Mouse (Mus musculus): ENCODE measurements around the gene Gm3776. TPM values are rescaled to one million over a fixed set of nuclear protein-coding genes. Genes with fewer than 3 reads are reported as not detected.

Gene Gm3776
- total RNA-seq, 1 experiment = not detected

GRCm38 (mm10) chr9:78212341-78213049 is 44.4 kb upstream of the Gm3776 start:
- no peak for DNase-seq (ENCODE audit: low read depth, low spot score)
- no peaks in the 10 kb centered on the region for H3K4me1 ChIP-seq (ENCODE audit: control insufficient read depth in 2 of 2, insufficient read depth in 2 of 2, low read length in 2 of 2, poor library complexity in 1 of 2)
- no peak for TF ChIP-seq ZC3H11A (IDR thresholded peaks at IDR 0.05; ENCODE audit: borderline replicate concordance, low read depth, low read length)
- TF ChIP-seq ZNF384 (IDR thresholded peaks at IDR 0.05; ENCODE audit: low read depth, low read length) = no peak
- no peak for TF ChIP-seq CHD2 (IDR thresholded peaks at IDR 0.05; ENCODE audit: low read depth, low read length)
- no peak for TF ChIP-seq MAFK (IDR thresholded peaks at IDR 0.05; ENCODE audit: insufficient read depth, low read depth, low read length)
- peaks cover 28% of the 10 kb centered on the region for H3K36me3 ChIP-seq (ENCODE audit: control insufficient read depth, insufficient read depth, low read length, poor library complexity, severe bottlenecking)
- no peak overlapping the region for H3K9ac ChIP-seq (ENCODE audit: insufficient read depth, low read depth, low read length, poor library complexity, severe bottlenecking)
- no peak overlapping the region for H3K27ac ChIP-seq (ENCODE audit: insufficient read depth, low read depth, low read length, poor library complexity, severe bottlenecking)
- in situ Hi-C loops (cut with MboI; ENCODE audit: low sequenced_read_pairs in 2 of 2, unreplicated experiment in 2 of 2) = no loop called here
- H3K4me3 ChIP-seq (ENCODE audit: insufficient read depth in 1 of 2, low read depth in 1 of 2, low read length in 2 of 2, poor library complexity in 1 of 2, severe bottlenecking in 1 of 2) = no peak overlapping the region
- H3K9me3 ChIP-seq (ENCODE audit: control insufficient read depth, insufficient read depth, low read depth, low read length) = no peaks in the 10 kb centered on the region

DNA sequence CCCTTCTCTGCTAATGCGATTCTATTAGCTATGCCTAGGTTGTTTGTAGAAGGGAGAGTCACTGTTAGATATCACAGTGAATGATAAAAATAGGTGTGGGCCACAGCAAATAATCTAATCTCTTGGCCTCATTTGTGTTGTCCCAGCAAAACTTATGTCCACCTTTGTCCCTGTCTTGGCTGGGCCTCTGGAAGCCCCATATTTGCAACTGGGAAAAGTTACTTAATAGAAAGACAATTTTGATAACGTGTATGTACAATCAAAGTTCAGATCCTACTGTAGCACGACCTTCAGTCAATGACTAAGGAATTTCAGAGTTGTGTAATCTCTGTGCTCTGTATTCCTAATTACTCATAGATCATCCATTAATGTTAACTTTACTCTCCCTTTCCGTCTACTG is 39.9 kb upstream of the Gm3776 start:
- DNase-seq (ENCODE audit: low read depth, low spot score) = no peak
- Histone ChIP-seq H3K9me3 (ENCODE audit: control insufficient read depth, insufficient read depth, low read depth, low read length) (no peaks in the 10 kb centered on the region), H3K9ac (ENCODE audit: insufficient read depth, low read depth, low read length, poor library complexity, severe bottlenecking) (no peak overlapping the region), H3K36me3 (ENCODE audit: control insufficient read depth, insufficient read depth, low read length, poor library complexity, severe bottlenecking) (no peaks in the 10 kb centered on the region), H3K27ac (ENCODE audit: insufficient read depth, low read depth, low read length, poor library complexity, severe bottlenecking) (no peak overlapping the region), H3K4me3 (ENCODE audit: insufficient read depth in 1 of 2, low read depth in 1 of 2, low read length in 2 of 2, poor library complexity in 1 of 2, severe bottlenecking in 1 of 2) (no peak overlapping the region), H3K4me1 (ENCODE audit: control insufficient read depth in 2 of 2, insufficient read depth in 2 of 2, low read length in 2 of 2, poor library complexity in 1 of 2) (no peaks in the 10 kb centered on the region)
- TF ChIP-seq ZNF384 (IDR thresholded peaks at IDR 0.05; ENCODE audit: low read depth, low read length) (no peak), CHD2 (IDR thresholded peaks at IDR 0.05; ENCODE audit: low read depth, low read length) (no peak), MAFK (IDR thresholded peaks at IDR 0.05; ENCODE audit: insufficient read depth, low read depth, low read length) (no peak), ZC3H11A (IDR thresholded peaks at IDR 0.05; ENCODE audit: borderline replicate concordance, low read depth, low read length) (no peak), HCFC1 (IDR thresholded peaks at IDR 0.05; ENCODE audit: borderline replicate concordance, insufficient read depth, low read length) (no peak)
- in situ Hi-C loops (cut with MboI; ENCODE audit: low sequenced_read_pairs in 2 of 2, unreplicated experiment in 2 of 2) = no loop called here

DNA sequence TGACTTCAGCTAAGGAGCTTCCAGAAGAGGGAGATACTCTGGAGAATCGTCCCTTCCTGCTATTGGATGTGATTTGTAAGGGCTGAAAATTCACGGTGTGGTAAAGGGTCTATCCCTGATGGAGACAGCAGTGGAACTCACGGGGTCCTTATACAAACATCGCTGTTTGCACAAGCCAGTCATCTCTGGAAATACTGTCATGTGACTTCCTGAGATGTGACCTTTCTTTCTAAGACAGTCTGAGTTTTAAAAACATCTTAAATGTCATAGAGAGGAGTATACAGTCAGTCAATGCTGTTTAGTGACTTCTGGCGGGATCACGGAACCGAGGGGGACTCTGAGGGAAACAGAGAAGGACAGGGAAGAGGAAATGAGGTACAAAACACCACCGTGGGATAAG is 34.3 kb upstream of the Gm3776 start:
- Histone ChIP-seq H3K9ac (ENCODE audit: insufficient read depth, low read depth, low read length, poor library complexity, severe bottlenecking) (no peak overlapping the region), H3K4me3 (ENCODE audit: insufficient read depth in 1 of 2, low read depth in 1 of 2, low read length in 2 of 2, poor library complexity in 1 of 2, severe bottlenecking in 1 of 2) (no peak overlapping the region), H3K9me3 (ENCODE audit: control insufficient read depth, insufficient read depth, low read depth, low read length) (no peaks in the 10 kb centered on the region), H3K27ac (ENCODE audit: insufficient read depth, low read depth, low read length, poor library complexity, severe bottlenecking) (no peak overlapping the region), H3K36me3 (ENCODE audit: control insufficient read depth, insufficient read depth, low read length, poor library complexity, severe bottlenecking) (no peaks in the 10 kb centered on the region), H3K4me1 (ENCODE audit: control insufficient read depth in 2 of 2, insufficient read depth in 2 of 2, low read length in 2 of 2, poor library complexity in 1 of 2) (peaks cover 2 to 11% of the 10 kb centered on the region in 2 experiments; a peak in 3 of 4 replicates)
- in situ Hi-C loops (cut with MboI; ENCODE audit: low sequenced_read_pairs in 2 of 2, unreplicated experiment in 2 of 2) = no loop called here
- no peak for DNase-seq (ENCODE audit: low read depth, low spot score)
- no peak for TF ChIP-seq ZNF384 (IDR thresholded peaks at IDR 0.05; ENCODE audit: low read depth, low read length)
- TF ChIP-seq MAFK (IDR thresholded peaks at IDR 0.05; ENCODE audit: insufficient read depth, low read depth, low read length) = no peak
- no peak for TF ChIP-seq CHD2 (IDR thresholded peaks at IDR 0.05; ENCODE audit: low read depth, low read length)
- no peak for TF ChIP-seq HCFC1 (IDR thresholded peaks at IDR 0.05; ENCODE audit: borderline replicate concordance, insufficient read depth, low read length)
- TF ChIP-seq ZC3H11A (IDR thresholded peaks at IDR 0.05; ENCODE audit: borderline replicate concordance, low read depth, low read length) = no peak

GRCm38 (mm10) chr9:78223221-78223902 is 33.6 kb upstream of the Gm3776 start:
- Histone ChIP-seq H3K4me1 (ENCODE audit: control insufficient read depth in 2 of 2, insufficient read depth in 2 of 2, low read length in 2 of 2, poor library complexity in 1 of 2) (peaks cover 2 to 11% of the 10 kb centered on the region in 2 experiments; a peak in 3 of 4 replicates), H3K27ac (ENCODE audit: insufficient read depth, low read depth, low read length, poor library complexity, severe bottlenecking) (no peak overlapping the region), H3K4me3 (ENCODE audit: insufficient read depth in 1 of 2, low read depth in 1 of 2, low read length in 2 of 2, poor library complexity in 1 of 2, severe bottlenecking in 1 of 2) (no peak overlapping the region), H3K9ac (ENCODE audit: insufficient read depth, low read depth, low read length, poor library complexity, severe bottlenecking) (no peak overlapping the region), H3K36me3 (ENCODE audit: control insufficient read depth, insufficient read depth, low read length, poor library complexity, severe bottlenecking) (no peaks in the 10 kb centered on the region), H3K9me3 (ENCODE audit: control insufficient read depth, insufficient read depth, low read depth, low read length) (no peaks in the 10 kb centered on the region)
- in situ Hi-C loops (cut with MboI; ENCODE audit: low sequenced_read_pairs in 2 of 2, unreplicated experiment in 2 of 2) = no loop called here
- no peak for DNase-seq (ENCODE audit: low read depth, low spot score)
- TF ChIP-seq HCFC1 (IDR thresholded peaks at IDR 0.05; ENCODE audit: borderline replicate concordance, insufficient read depth, low read length) (no peak), CHD2 (IDR thresholded peaks at IDR 0.05; ENCODE audit: low read depth, low read length) (no peak), ZNF384 (IDR thresholded peaks at IDR 0.05; ENCODE audit: low read depth, low read length) (no peak), MAFK (IDR thresholded peaks at IDR 0.05; ENCODE audit: insufficient read depth, low read depth, low read length) (no peak), ZC3H11A (IDR thresholded peaks at IDR 0.05; ENCODE audit: borderline replicate concordance, low read depth, low read length) (no peak)

Measured in ES-E14 (cell line).